12 mouse cellular contexts compared by ENCODE assay signal in genomic region chr5:134164688-134165087, GRCm38 (mm10). TPM values are rescaled to one million over a fixed set of nuclear protein-coding genes. Genes with fewer than 3 reads are reported as not detected.
DNase-seq lines count a peak whose midpoint lies in the region; ATAC-seq and TF ChIP-seq lines count a peak whose summit lies in the region.
"Had no signal": no experiment of that assay in that cellular context is flagged by ENCODE, and none has a peak within 500 bp of the region (broad histone marks: within the 10 kb centered on the region; RNA-seq: fewer than 3 reads in every experiment).

No protein-coding gene starts in this region.

- 44% methylated on average over 5 of the region's 5 CpGs for WGBS in lung, embryonic 16.5 days
- 49% methylated on average over 5 of the region's 5 CpGs for WGBS in lung, adult 2 months
- WGBS in midbrain, embryonic 16.5 days = 60% methylated on average over 5 of the region's 5 CpGs

- no peak overlapping the region for H3K9ac ChIP-seq in lung, embryonic 16.5 days (ENCODE audit: low read length)
- H3K9ac ChIP-seq in midbrain, embryonic 16.5 days (ENCODE audit: low read depth, low read length) = no peak overlapping the region
- H3K9ac ChIP-seq: hindbrain, embryonic 15.5 days; neural tube, embryonic 12.5 days had no signal

- DNase-seq in lung, adult 2 months = no peak
- peak; percentile 70 for DNase-seq in adrenal gland, postnatal 10 days
- peak; percentile 70 to 85 for DNase-seq in kidney, adult 8-10 months
- no peak for DNase-seq in heart, postnatal 10 days
- DNase-seq in layer of hippocampus, postnatal 25 days (ENCODE audit: extremely low spot score in 1 of 2, low spot score in 1 of 2) = no peak
- DNase-seq: gastrocnemius, postnatal 25 days had no signal

- ATAC-seq in lung, embryonic 16.5 days (ENCODE audit: low read depth) = peak; percentile 60; the same call in 1 of the 2 replicates
- ATAC-seq in midbrain, embryonic 16.5 days = no peak
- ATAC-seq: lung, postnatal 0 days had no signal

- peaks cover 2% of the 10 kb centered on the region; the same call in 1 of the 2 replicates for H3K4me1 ChIP-seq in lung, embryonic 16.5 days (replicated peaks; ENCODE audit: control insufficient read depth, insufficient read depth, low read length)
- H3K4me1 ChIP-seq in lung, adult 2 months (ENCODE audit: control insufficient read depth, insufficient read depth, low read length) = no peaks in the 10 kb centered on the region
- peaks cover 5% of the 10 kb centered on the region; the same call in 1 of the 2 replicates for H3K4me1 ChIP-seq in midbrain, embryonic 16.5 days (ENCODE audit: control insufficient read depth, insufficient read depth, low read length)
- H3K4me1 ChIP-seq: hindbrain, embryonic 15.5 days; neural tube, embryonic 12.5 days had no signal

- no peak overlapping the region for H3K4me2 ChIP-seq in lung, embryonic 16.5 days (ENCODE audit: low read depth, low read length)
- no peak overlapping the region for H3K4me2 ChIP-seq in midbrain, embryonic 16.5 days (ENCODE audit: low read length)
- H3K4me2 ChIP-seq: hindbrain, embryonic 15.5 days; neural tube, embryonic 12.5 days had no signal

- no peak for TF ChIP-seq POLR2A in lung, adult 2 months (IDR thresholded peaks at IDR 0.05; ENCODE audit: borderline replicate concordance, extremely low read depth, low read depth, low read length)

- H3K27ac ChIP-seq in lung, embryonic 16.5 days (ENCODE audit: low read length) = no peak overlapping the region
- H3K27ac ChIP-seq in midbrain, embryonic 16.5 days (ENCODE audit: low read length) = peak overlapping the region; percentile 53
- H3K27ac ChIP-seq: hindbrain, embryonic 15.5 days; neural tube, embryonic 12.5 days had no signal

- TF ChIP-seq CTCF in lung, adult 2 months (IDR thresholded peaks at IDR 0.05; ENCODE audit: insufficient read depth, low read length) = no peak

- no peaks in the 10 kb centered on the region for H3K27me3 ChIP-seq in lung, embryonic 16.5 days (ENCODE audit: control insufficient read depth, insufficient read depth, low read depth, low read length)
- no peaks in the 10 kb centered on the region for H3K27me3 ChIP-seq in midbrain, embryonic 16.5 days (ENCODE audit: control insufficient read depth, insufficient read depth, low read depth, low read length)
- H3K27me3 ChIP-seq: hindbrain, embryonic 15.5 days; neural tube, embryonic 12.5 days had no signal

- intact Hi-C loops in heart, postnatal 10 days (cut with DNase I) = no loop called here

- H3K4me3 ChIP-seq in lung, embryonic 16.5 days (ENCODE audit: low read length) = no peak overlapping the region
- H3K4me3 ChIP-seq in lung, adult 2 months (replicated peaks; ENCODE audit: extremely low read depth, low read depth, low read length) = no peak overlapping the region
- no peak overlapping the region for H3K4me3 ChIP-seq in midbrain, embryonic 16.5 days (ENCODE audit: low read depth, low read length)
- H3K4me3 ChIP-seq: erythroblast, embryonic 14.5 days; hindbrain, embryonic 15.5 days; neural tube, embryonic 12.5 days had no signal

- peaks cover 30% of the 10 kb centered on the region for H3K36me3 ChIP-seq in lung, embryonic 16.5 days (ENCODE audit: control insufficient read depth, insufficient read depth, low read length)
- peaks cover 12% of the 10 kb centered on the region for H3K36me3 ChIP-seq in midbrain, embryonic 16.5 days (ENCODE audit: control insufficient read depth, insufficient read depth, low read length)

- H3K9me3 ChIP-seq in lung, embryonic 16.5 days (ENCODE audit: control insufficient read depth, low read length) = no peaks in the 10 kb centered on the region
- no peaks in the 10 kb centered on the region for H3K9me3 ChIP-seq in midbrain, embryonic 16.5 days (replicated peaks; ENCODE audit: control insufficient read depth, low read length, poor library complexity, severe bottlenecking)
- H3K9me3 ChIP-seq: hindbrain, embryonic 15.5 days; neural tube, embryonic 12.5 days had no signal

RNA-seq across cellular contexts. Expression of gene Rcc1l, which starts 11.9 kb away (rescaled TPM):
- polyA plus RNA-seq in lung, embryonic 16.5 days (2015; fragmentation: Nextera tagmentation; extraction: Ambion mirVana) = 22.5 and 22.8 TPM in 2 replicates
- polyA plus RNA-seq in lung, adult 2 months (2012; rRNA removed) = 12.5 and 13.3 TPM in 2 replicates
- total RNA-seq in adrenal gland, postnatal 10 days (2021) = 10 to 100 TPM; 26.6 to 29.4 TPM
- polyA plus RNA-seq in midbrain, embryonic 16.5 days (2015; fragmentation: Nextera tagmentation; extraction: Ambion mirVana) = 19.1 and 20.9 TPM in 2 replicates
- total RNA-seq in heart, postnatal 10 days (2021) = 10 to 100 TPM; 25.3 to 29.2 TPM
- 10 to 100 TPM; 14.0 to 15.7 TPM for total RNA-seq in layer of hippocampus, postnatal 25 days (2021)

RNA-seq across cellular contexts. Expression of gene Gtf2ird2, which starts 19.1 kb away (rescaled TPM):
- polyA plus RNA-seq in lung, embryonic 16.5 days (2015; fragmentation: Nextera tagmentation; extraction: Ambion mirVana) = 8.6 and 9.1 TPM in 2 replicates
- polyA plus RNA-seq in lung, adult 2 months (2012; rRNA removed) = 5.2 and 5.4 TPM in 2 replicates
- total RNA-seq in adrenal gland, postnatal 10 days (2021) = 10 to 100 TPM in 1 of 2 experiments, 1 to 10 TPM in 1; 7.4 to 12.0 TPM
- 15.0 and 15.2 TPM in 2 replicates for polyA plus RNA-seq in midbrain, embryonic 16.5 days (2015; fragmentation: Nextera tagmentation; extraction: Ambion mirVana)
- 1 to 10 TPM; 7.4 to 7.7 TPM for total RNA-seq in heart, postnatal 10 days (2021)
- total RNA-seq in layer of hippocampus, postnatal 25 days (2021) = 10 to 100 TPM; 14.8 to 15.4 TPM

Comparison
In these comparisons a context has a peak if more than half of its experiments do, and no peak if none do; other contexts are left out.
1. DNase-seq: peak in adrenal gland, postnatal 10 days (single experiment) and kidney, adult 8-10 months (2 of 2); none in lung, adult 2 months (single experiment), heart, postnatal 10 days (0 of 2) and layer of hippocampus, postnatal 25 days (0 of 2).